11 mouse cellular contexts compared by ENCODE assay signal in genomic region chr14:30429606-30430005, GRCm38 (mm10). TPM values are rescaled to one million over a fixed set of nuclear protein-coding genes. Genes with fewer than 3 reads are reported as not detected.
DNase-seq lines count a peak whose midpoint lies in the region; ATAC-seq and TF ChIP-seq lines count a peak whose summit lies in the region.
"Had no signal": no experiment of that assay in that cellular context is flagged by ENCODE, and none has a peak within 500 bp of the region (broad histone marks: within the 10 kb centered on the region; RNA-seq: fewer than 3 reads in every experiment).

No protein-coding gene starts in this region.

- ATAC-seq in kidney, embryonic 15.5 days (replicated peaks; ENCODE audit: low FRiP score): no peak
- ATAC-seq in kidney, embryonic 16.5 days (ENCODE audit: low FRiP score, low TSS enrichment): no peak
- ATAC-seq in heart, embryonic 15.5 days (replicated peaks; ENCODE audit: insufficient number of reproducible peaks, insufficient read depth, low FRiP score, low read depth): no peak
- ATAC-seq: Patski had no signal

- H3K9me3 ChIP-seq in kidney, embryonic 15.5 days (replicated peaks): no peaks in the 10 kb centered on the region
- no peaks in the 10 kb centered on the region for H3K9me3 ChIP-seq in kidney, embryonic 16.5 days (ENCODE audit: low read length)
- H3K9me3 ChIP-seq in heart, embryonic 15.5 days (replicated peaks): no peaks in the 10 kb centered on the region
- H3K9me3 ChIP-seq: embryonic facial prominence, embryonic 12.5 days had no signal

- no peak for TF ChIP-seq POLR2A in small intestine, adult 2 months (IDR thresholded peaks at IDR 0.05; ENCODE audit: low read depth, low read length)

- no peak overlapping the region for H3K4me3 ChIP-seq in kidney, embryonic 15.5 days (replicated peaks)
- no peak overlapping the region for H3K4me3 ChIP-seq in kidney, embryonic 16.5 days (ENCODE audit: low read length)
- no peak overlapping the region for H3K4me3 ChIP-seq in heart, embryonic 15.5 days
- peak overlapping the region; percentile 28; the same call in 1 of the 2 replicates for H3K4me3 ChIP-seq in small intestine, adult 2 months (ENCODE audit: low read depth, low read length)
- H3K4me3 ChIP-seq: embryonic facial prominence, embryonic 12.5 days had no signal

- peaks cover 12% of the 10 kb centered on the region for H3K4me1 ChIP-seq in kidney, embryonic 15.5 days
- H3K4me1 ChIP-seq in kidney, embryonic 16.5 days (ENCODE audit: insufficient read depth, low read length): peaks cover 6% of the 10 kb centered on the region; the same call in 1 of the 2 replicates
- H3K4me1 ChIP-seq in heart, embryonic 15.5 days (replicated peaks): peaks cover 16% of the 10 kb centered on the region
- H3K4me1 ChIP-seq in small intestine, adult 2 months (ENCODE audit: control insufficient read depth, insufficient read depth, insufficient read length, low read length): peaks cover 2% of the 10 kb centered on the region; the same call in 1 of the 2 replicates

- H3K4me2 ChIP-seq in kidney, embryonic 15.5 days: peak overlapping the region; percentile 16; the same call in 1 of the 2 replicates
- H3K4me2 ChIP-seq in kidney, embryonic 16.5 days (replicated peaks; ENCODE audit: low read depth, low read length): no peak overlapping the region
- H3K4me2 ChIP-seq in heart, embryonic 15.5 days: 0 out of 2 replicates have a peak overlapping the region, but pooled peaks have one; percentile 5
- H3K4me2 ChIP-seq: embryonic facial prominence, embryonic 12.5 days had no signal

- WGBS in kidney, embryonic 15.5 days: 63% methylated on average over 9 of the region's 9 CpGs
- WGBS in kidney, embryonic 16.5 days: 59% methylated on average over 9 of the region's 9 CpGs
- WGBS in heart, embryonic 15.5 days: 67% methylated on average over 9 of the region's 9 CpGs
- WGBS in small intestine, adult 2 months: 14% methylated on average over 9 of the region's 9 CpGs

- H3K9ac ChIP-seq in kidney, embryonic 15.5 days: no peak overlapping the region
- H3K9ac ChIP-seq in kidney, embryonic 16.5 days (replicated peaks; ENCODE audit: low read length): no peak overlapping the region
- no peak overlapping the region for H3K9ac ChIP-seq in heart, embryonic 15.5 days
- H3K9ac ChIP-seq: embryonic facial prominence, embryonic 12.5 days had no signal

- peak; percentile 47 for DNase-seq in urinary bladder, postnatal 14 days (ENCODE audit: low spot score)
- no peak for DNase-seq in urinary bladder, postnatal 4 days (ENCODE audit: low spot score in 2 of 2)
- DNase-seq in MN1 (ENCODE audit: low spot score): no peak
- no peak for DNase-seq in thymus, postnatal 10 days (ENCODE audit: low spot score in 2 of 2)
- DNase-seq: midbrain, embryonic 14.5 days had no signal

- no peaks in the 10 kb centered on the region for H3K36me3 ChIP-seq in kidney, embryonic 15.5 days
- H3K36me3 ChIP-seq in kidney, embryonic 16.5 days (ENCODE audit: insufficient read depth, low read length): no peaks in the 10 kb centered on the region
- H3K36me3 ChIP-seq in heart, embryonic 15.5 days: no peaks in the 10 kb centered on the region
- H3K36me3 ChIP-seq in small intestine, adult 2 months (ENCODE audit: control insufficient read depth, insufficient read depth, low read length): no peaks in the 10 kb centered on the region
- H3K36me3 ChIP-seq: embryonic facial prominence, embryonic 12.5 days had no signal

- no peaks in the 10 kb centered on the region for H3K27me3 ChIP-seq in kidney, embryonic 15.5 days
- no peaks in the 10 kb centered on the region for H3K27me3 ChIP-seq in kidney, embryonic 16.5 days (ENCODE audit: insufficient read depth, low read length)
- H3K27me3 ChIP-seq in heart, embryonic 15.5 days: no peaks in the 10 kb centered on the region
- no peaks in the 10 kb centered on the region for H3K27me3 ChIP-seq in small intestine, adult 2 months (ENCODE audit: control insufficient read depth, insufficient read depth, low read length)
- H3K27me3 ChIP-seq: embryonic facial prominence, embryonic 12.5 days had no signal

- H3K27ac ChIP-seq in kidney, embryonic 15.5 days: no peak overlapping the region
- H3K27ac ChIP-seq in kidney, embryonic 16.5 days (ENCODE audit: low read length): no peak overlapping the region
- no peak overlapping the region for H3K27ac ChIP-seq in heart, embryonic 15.5 days
- no peak overlapping the region for H3K27ac ChIP-seq in small intestine, adult 2 months (ENCODE audit: insufficient read depth, low read depth, low read length)
- H3K27ac ChIP-seq: embryonic facial prominence, embryonic 12.5 days had no signal

- no peak for TF ChIP-seq CTCF in small intestine, adult 2 months (IDR thresholded peaks at IDR 0.05; ENCODE audit: extremely low read depth, insufficient read length, insufficient replicate concordance, low read depth, low read length)

RNA-seq across cellular contexts. Expression of gene Dcp1a, which starts 49.7 kb away (rescaled TPM):
- polyA plus RNA-seq in kidney, embryonic 15.5 days (2015; fragmentation: Nextera tagmentation; extraction: Ambion mirVana): 26.9 and 30.0 TPM in 2 replicates
- polyA plus RNA-seq in kidney, embryonic 16.5 days (2015; fragmentation: Nextera tagmentation; extraction: Ambion mirVana): 28.3 and 32.1 TPM in 2 replicates
- 13.3 and 17.7 TPM in 2 replicates for polyA plus RNA-seq in heart, embryonic 15.5 days (2015; fragmentation: Nextera tagmentation; extraction: Ambion mirVana)
- 15.9 and 28.6 TPM in 2 replicates for polyA plus RNA-seq in small intestine, adult 2 months (2012; rRNA removed)
